Mouse (Mus musculus) thymus, adult 2 months (tissue): ENCODE measurements at regions not wholly inside any gene's neighbourhood (a gene's known extent, or its start where the extent isn't known, plus 50 kb on each side); places are given as distances from the start of the nearest gene placed in this dataset.

Source experiments
- DNase-seq: peaks from one replicate; pipeline ENCODE4 v3.0.0; 2021
- H3K27ac ChIP-seq: fragments of 200-500 bp; 2 replicates; pipeline ENCODE4 v1.5.1; 2012; ENCODE audit warnings: low read length, control low read depth; ENCODE audit not compliant: control insufficient read depth, insufficient read depth
- H3K27me3 ChIP-seq: fragments of 200-500 bp; 2 replicates; pipeline ENCODE4 v1.6.1; 2012; ENCODE audit warnings: mild to moderate bottlenecking, low read length, moderate library complexity, mixed read lengths; ENCODE audit not compliant: control insufficient read depth, insufficient read depth
- H3K36me3 ChIP-seq: fragments of 200-500 bp; 2 replicates; pipeline ENCODE4 v1.6.1; 2012; ENCODE audit warnings: mild to moderate bottlenecking, low read length, moderate library complexity; ENCODE audit not compliant: control insufficient read depth, insufficient read depth
- H3K4me1 ChIP-seq: fragments of 200-500 bp; replicated peaks from 2 replicates; pipeline ENCODE4 v1.6.1; 2012; ENCODE audit warnings: low read length; ENCODE audit not compliant: control insufficient read depth, insufficient read depth
- H3K4me3 ChIP-seq: fragments of 200-500 bp; 2 replicates; pipeline ENCODE4 v1.5.1; 2012; ENCODE audit warnings: mild to moderate bottlenecking, low read length, control low read depth, moderate library complexity; ENCODE audit not compliant: control insufficient read depth, insufficient read depth
- CTCF ChIP-seq: fragments of 200-500 bp; IDR thresholded peaks from 2 replicates; pipeline ENCODE4 v1.5.1; 2012; ENCODE audit warnings: mild to moderate bottlenecking, control low read depth, low read length, moderate library complexity, borderline replicate concordance; ENCODE audit not compliant: control insufficient read depth, poor library complexity, insufficient read depth; ENCODE audit errors: extremely low read depth
- POLR2A ChIP-seq: fragments of 200-500 bp; IDR thresholded peaks from 2 replicates; pipeline ENCODE4 v1.6.1; 2012; ENCODE audit warnings: mild to moderate bottlenecking, low read length, control low read depth, moderate library complexity; ENCODE audit not compliant: control insufficient read depth, poor library complexity, insufficient read depth; ENCODE audit errors: extremely low read depth
- WGBS: fragments of 180-500 bp; shearing (Covaris S2); methylation state at CpG from one replicate; pipeline ENCODE4 v1.1.7; 2018; 5-methylcytosine and 5-hydroxymethylcytosine counted together

DNA sequence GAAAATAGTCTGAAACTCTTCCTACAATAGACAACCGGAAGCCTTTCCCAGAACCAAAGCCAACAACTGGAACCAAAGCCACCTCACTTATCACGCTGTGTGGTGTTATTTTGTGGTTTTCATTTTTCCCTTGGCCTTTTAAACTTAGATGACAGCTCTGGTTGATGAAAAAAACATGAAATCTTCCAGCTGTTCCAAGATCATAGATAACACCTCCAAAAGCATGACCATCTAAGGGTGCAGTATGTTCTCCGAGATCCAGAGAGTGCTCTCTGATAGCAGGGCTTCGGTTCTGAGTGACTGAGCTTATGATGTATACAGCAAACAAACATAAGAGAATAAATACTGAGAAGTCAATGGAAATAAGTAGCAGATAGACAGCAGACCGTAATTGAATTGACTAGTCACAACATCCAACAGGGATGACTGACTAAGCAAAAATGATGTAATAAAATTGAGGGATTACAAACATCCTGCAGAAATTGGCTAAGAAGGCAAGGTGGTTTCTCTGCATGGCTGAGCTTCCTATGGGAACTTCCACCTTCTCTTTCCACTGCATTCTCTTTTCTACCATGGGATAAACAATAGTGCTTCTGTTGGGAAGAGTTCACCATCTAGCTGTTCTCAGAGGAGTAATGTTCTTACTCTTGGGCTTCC is 74.8 kb upstream of the Akirin2 start:
- 73% methylated on average over 5 of the region's 5 CpGs for WGBS
- no peaks in the 10 kb centered on the region for H3K36me3 ChIP-seq
- DNase-seq: no peak
- no peak overlapping the region for H3K4me3 ChIP-seq
- no peak for TF ChIP-seq POLR2A
- no peak for TF ChIP-seq CTCF
- H3K27me3 ChIP-seq: no peaks in the 10 kb centered on the region
- H3K4me1 ChIP-seq: no peaks in the 10 kb centered on the region
- H3K27ac ChIP-seq: no peak overlapping the region

DNA sequence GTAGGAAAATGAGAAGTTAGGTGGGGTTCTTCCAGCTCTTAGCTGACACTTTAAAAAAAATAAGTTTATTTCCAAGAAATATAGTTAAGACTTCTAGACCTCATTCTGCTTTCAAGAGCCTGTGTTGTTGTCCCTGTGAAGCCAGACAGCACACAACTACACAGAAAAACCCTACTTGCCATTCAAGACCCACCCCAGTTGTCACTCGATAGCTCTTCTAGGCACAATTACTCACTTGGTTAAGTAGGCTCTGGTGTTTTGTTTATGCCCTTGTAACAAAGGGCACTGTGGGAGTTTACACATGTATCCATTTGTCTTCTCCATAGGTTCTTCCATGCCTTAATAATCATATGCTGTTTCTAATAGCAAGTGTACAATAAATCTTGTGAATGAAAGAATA is 66.5 kb upstream of the Akirin2 start:
- no peaks in the 10 kb centered on the region for H3K36me3 ChIP-seq
- H3K4me3 ChIP-seq: no peak overlapping the region
- H3K27me3 ChIP-seq: no peaks in the 10 kb centered on the region
- H3K27ac ChIP-seq: no peak overlapping the region
- TF ChIP-seq CTCF (no peak), POLR2A (no peak)
- WGBS: 93% methylated on average over 1 of the region's 1 CpGs
- DNase-seq: no peak
- no peaks in the 10 kb centered on the region for H3K4me1 ChIP-seq

GRCm38 (mm10) chr4:34485574-34485973 is 65.2 kb upstream of the Akirin2 start:
- 88% methylated on average over 17 of the region's 17 CpGs for WGBS
- TF ChIP-seq POLR2A (no peak), CTCF (no peak)

GRCm38 (mm10) chr4:34494961-34495723 is 55.6 kb upstream of the Akirin2 start:
- no peak overlapping the region for H3K4me3 ChIP-seq
- no peaks in the 10 kb centered on the region for H3K36me3 ChIP-seq
- no peak for DNase-seq
- H3K27me3 ChIP-seq: no peaks in the 10 kb centered on the region
- TF ChIP-seq POLR2A (no peak), CTCF (no peak)
- no peaks in the 10 kb centered on the region for H3K4me1 ChIP-seq
- 24% methylated on average over 10 of the region's 10 CpGs for WGBS
- no peak overlapping the region for H3K27ac ChIP-seq

More at GRCm38 (mm10) chr4:34485574-34485973, 65.2 kb upstream of the Akirin2 start:
- no peak overlapping the region for H3K27ac ChIP-seq
- no peaks in the 10 kb centered on the region for H3K4me1 ChIP-seq
- H3K4me3 ChIP-seq: no peak overlapping the region
- H3K27me3 ChIP-seq: no peaks in the 10 kb centered on the region
- no peak for DNase-seq
- H3K36me3 ChIP-seq: no peaks in the 10 kb centered on the region

- Histone ChIP-seq H3K4me1 (no peaks in the 10 kb centered on the region), H3K27ac (no peak overlapping the region), H3K4me3 (no peak overlapping the region), H3K27me3 (no peaks in the 10 kb centered on the region), H3K36me3 (no peaks in the 10 kb centered on the region)
- no peak for TF ChIP-seq CTCF
- no peak for TF ChIP-seq POLR2A
- 97% methylated on average over 9 of the region's 9 CpGs for WGBS
- no peak for DNase-seq
These were observed 52.4 kb upstream of the Akirin2 start for GRCm38 (mm10) chr4:34498325-34498724.

DNA sequence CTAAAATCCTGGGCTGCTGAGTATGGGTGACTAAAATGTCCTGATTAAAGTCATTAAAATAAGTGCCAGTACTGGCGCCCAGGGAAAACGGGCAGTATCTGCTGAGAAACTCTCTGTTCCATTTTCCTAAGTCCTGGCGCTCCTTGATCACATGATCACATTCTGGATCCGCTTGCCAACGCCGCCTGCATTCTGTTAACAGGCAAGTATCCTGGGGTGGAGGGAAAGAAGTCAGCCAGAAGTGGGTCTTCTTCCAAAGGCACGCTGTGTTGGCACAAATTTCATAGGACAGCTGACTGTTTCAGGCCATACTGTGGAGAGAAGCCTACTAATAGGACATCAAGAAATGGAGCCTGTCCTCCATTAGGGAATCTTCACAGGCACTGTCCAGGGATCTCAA is 52.0 kb upstream of the Akirin2 start:
- H3K27ac ChIP-seq: no peak overlapping the region
- WGBS: 98% methylated on average over 7 of the region's 7 CpGs
- no peak for DNase-seq

More for the DNA sequence above, 52.0 kb upstream of the Akirin2 start:
- no peak for TF ChIP-seq CTCF
- TF ChIP-seq POLR2A: no peak
- H3K4me3 ChIP-seq: no peak overlapping the region
- H3K4me1 ChIP-seq: no peaks in the 10 kb centered on the region
- H3K27me3 ChIP-seq: no peaks in the 10 kb centered on the region
- H3K36me3 ChIP-seq: no peaks in the 10 kb centered on the region
